Mouse (Mus musculus) neural tube, embryonic 11.5 days (tissue): ENCODE data around the gene Fes. TPM values are rescaled to one million over a fixed set of nuclear protein-coding genes. Genes with fewer than 3 reads are reported as not detected.

Source experiments
- ATAC-seq: fragments of 200-750 bp; cut with Nextera tagmentation; 2 replicates; pipeline ENCODE4 v1.8.0; 2017; ENCODE audit warnings: moderate number of reproducible peaks, mild to moderate bottlenecking, moderate TSS enrichment, moderate library complexity; ENCODE audit not compliant: insufficient read depth, low FRiP score, low TSS enrichment
- DNase-seq: peaks from one replicate; pipeline ENCODE4 v3.0.0-alpha.2; 2015; ENCODE audit warnings: low spot score
- H3K27ac ChIP-seq: fragments of 300-500 bp; sonication (generic); 2 replicates; pipeline ENCODE4 v1.5.1; 2014; ENCODE audit warnings: low read depth, mild to moderate bottlenecking, low read length
- H3K27me3 ChIP-seq: fragments of 300-500 bp; sonication (generic); 2 replicates; pipeline ENCODE4 v1.6.1; 2014; ENCODE audit warnings: mild to moderate bottlenecking, low read length, mixed read lengths; ENCODE audit not compliant: control insufficient read depth, insufficient read depth
- H3K36me3 ChIP-seq: fragments of 300-500 bp; sonication (generic); 2 replicates; pipeline ENCODE4 v1.6.1; 2014; ENCODE audit warnings: mild to moderate bottlenecking, low read length, moderate library complexity, mixed read lengths; ENCODE audit not compliant: control insufficient read depth, insufficient read depth
- H3K4me1 ChIP-seq: fragments of 300-500 bp; sonication (generic); 2 replicates; pipeline ENCODE4 v1.6.1; 2014; ENCODE audit warnings: low read length, mixed read lengths; ENCODE audit not compliant: control insufficient read depth, insufficient read depth
- H3K4me2 ChIP-seq: fragments of 300-500 bp; sonication (generic); 2 replicates; pipeline ENCODE4 v1.6.1; 2014; ENCODE audit warnings: low read depth, mild to moderate bottlenecking, moderate library complexity
- H3K4me3 ChIP-seq: fragments of 300-500 bp; sonication (generic); 2 replicates; pipeline ENCODE4 v1.5.1; 2014; ENCODE audit warnings: low read depth, low read length
- H3K9ac ChIP-seq: fragments of 300-500 bp; sonication (generic); 2 replicates; pipeline ENCODE4 v1.6.1; 2014; ENCODE audit warnings: mild to moderate bottlenecking, low read length
- H3K9me3 ChIP-seq: fragments of 300-500 bp; sonication (generic); 2 replicates; pipeline ENCODE4 v1.6.1; 2016; ENCODE audit warnings: low read length; ENCODE audit not compliant: control insufficient read depth
- WGBS: fragments of 180-500 bp; shearing (Covaris S2); extraction: QIAGEN DNeasy Blood & Tissue Kit; methylation state at CpG from one replicate; pipeline ENCODE4 v1.1.7; 2014; 5-methylcytosine and 5-hydroxymethylcytosine counted together
- polyA plus RNA-seq: library from polyadenylated mRNA; unstranded; fragments of >200 nt; fragmentation: Nextera tagmentation; extraction: Ambion mirVana; gene quantifications from 2 replicates; pipeline ENCODE4 v1.2.1, GENCODE M21; 2014

Gene Fes
- polyA plus RNA-seq, 1 experiment from 2014 or later: 7.1 TPM

DNA sequence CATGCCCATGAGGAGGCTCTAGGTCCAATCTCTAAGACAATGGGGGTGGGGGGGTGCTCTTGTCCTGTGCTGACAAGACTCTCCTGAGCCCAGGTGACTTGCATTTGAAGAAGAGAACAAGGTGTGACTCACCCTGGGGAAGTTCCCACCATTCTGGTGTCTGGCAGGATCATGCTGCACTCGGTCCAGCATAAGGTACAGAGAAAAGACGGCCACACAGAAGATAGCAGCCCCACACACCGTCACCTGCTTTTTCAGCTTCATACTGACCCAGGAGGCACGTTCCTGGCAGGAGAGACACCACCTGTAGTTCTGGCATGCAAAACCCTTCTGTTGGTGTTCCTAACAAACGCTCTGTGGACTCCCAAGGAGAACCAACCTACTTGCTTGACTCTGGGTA is 18.3 kb downstream of the Fes start:
- peaks cover 11% of the 10 kb centered on the region; the same call in 1 of the 2 replicates for H3K4me1 ChIP-seq
- no peak overlapping the region for H3K4me3 ChIP-seq
- no peak for ATAC-seq
- no peak for DNase-seq
- peaks cover 11% of the 10 kb centered on the region; the same call in 1 of the 2 replicates for H3K36me3 ChIP-seq
- WGBS: 82% methylated on average over 5 of the region's 5 CpGs
- no peak overlapping the region; the same call in 1 of the 2 replicates for H3K4me2 ChIP-seq
- H3K9ac ChIP-seq: no peak overlapping the region
- no peaks in the 10 kb centered on the region for H3K9me3 ChIP-seq
- H3K27ac ChIP-seq: no peak overlapping the region
- no peaks in the 10 kb centered on the region for H3K27me3 ChIP-seq

DNA sequence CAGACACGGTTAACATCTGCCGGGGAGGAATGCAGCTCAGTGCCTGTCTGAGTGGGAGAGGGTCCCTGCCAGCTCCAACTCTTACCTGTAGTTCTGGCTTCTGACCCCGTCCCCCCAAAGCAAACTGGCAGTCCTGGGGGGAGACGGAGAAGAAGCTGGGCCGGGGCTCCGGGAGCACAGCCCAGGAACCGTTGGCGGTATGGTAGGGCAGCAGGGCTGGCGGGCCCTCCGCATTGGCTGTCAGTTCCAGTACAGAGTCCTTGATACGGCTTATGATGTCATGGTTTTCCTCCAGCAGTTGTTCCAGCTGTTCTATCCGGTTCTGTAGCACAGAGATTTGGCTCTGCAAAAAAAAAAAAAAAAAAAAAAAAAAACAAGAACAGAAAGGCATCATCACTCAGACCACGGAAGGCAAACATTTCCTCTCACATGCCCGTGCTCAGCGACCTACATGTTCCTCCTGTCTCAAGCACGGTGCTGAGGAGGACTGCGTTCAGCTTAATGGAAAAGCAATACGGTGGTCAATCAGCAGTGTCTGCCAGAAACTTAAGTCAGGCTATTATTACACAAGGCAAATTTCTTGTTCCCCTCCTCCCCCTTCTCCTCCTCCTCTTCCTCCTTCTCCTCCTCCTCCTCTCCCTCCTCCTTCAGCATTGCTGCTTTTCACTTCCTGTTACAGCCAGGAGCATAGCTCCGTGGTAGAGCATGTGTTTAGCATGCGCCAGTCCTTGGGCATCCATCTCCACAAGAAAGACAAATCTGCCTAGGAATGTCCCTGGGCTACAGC is 18.9 kb downstream of the Fes start:
- H3K4me2 ChIP-seq: no peak overlapping the region
- H3K4me3 ChIP-seq: no peak overlapping the region
- no peak for DNase-seq
- H3K36me3 ChIP-seq: peaks cover 11% of the 10 kb centered on the region; the same call in 1 of the 2 replicates
- no peak for ATAC-seq
- no peak overlapping the region for H3K27ac ChIP-seq
- H3K9me3 ChIP-seq: no peaks in the 10 kb centered on the region
- no peaks in the 10 kb centered on the region for H3K27me3 ChIP-seq
- H3K4me1 ChIP-seq: peaks cover 11% of the 10 kb centered on the region; the same call in 1 of the 2 replicates
- no peak overlapping the region for H3K9ac ChIP-seq
- WGBS: 87% methylated on average over 20 of the region's 20 CpGs

DNA sequence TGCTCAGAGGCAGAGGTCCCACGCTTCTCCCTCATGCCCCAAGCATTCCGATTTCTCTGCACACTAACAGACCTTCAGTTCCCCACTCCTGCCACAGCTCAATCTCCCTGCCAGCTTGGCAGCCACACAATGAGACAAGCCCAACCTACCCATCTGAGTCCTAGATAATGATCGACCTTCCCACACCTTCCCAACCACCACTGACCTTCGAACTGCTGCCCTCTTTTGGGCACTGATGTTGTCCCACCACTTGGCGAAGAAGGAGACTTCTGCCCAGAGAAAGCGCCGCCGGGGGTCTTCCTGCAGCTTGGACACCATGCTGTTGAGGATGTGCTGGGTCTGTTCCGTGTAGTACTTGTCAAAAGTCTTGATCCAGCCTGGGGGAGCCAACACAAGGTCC is 19.7 kb downstream of the Fes start:
- Histone ChIP-seq H3K36me3 (peaks cover 15% of the 10 kb centered on the region; the same call in 1 of the 2 replicates), H3K4me1 (peaks cover 11% of the 10 kb centered on the region; the same call in 1 of the 2 replicates), H3K27me3 (no peaks in the 10 kb centered on the region), H3K27ac (no peak overlapping the region), H3K4me2 (no peak overlapping the region), H3K9ac (no peak overlapping the region), H3K9me3 (no peaks in the 10 kb centered on the region), H3K4me3 (no peak overlapping the region)
- DNase-seq: no peak
- 89% methylated on average over 9 of the region's 9 CpGs for WGBS
- no peak for ATAC-seq

DNA sequence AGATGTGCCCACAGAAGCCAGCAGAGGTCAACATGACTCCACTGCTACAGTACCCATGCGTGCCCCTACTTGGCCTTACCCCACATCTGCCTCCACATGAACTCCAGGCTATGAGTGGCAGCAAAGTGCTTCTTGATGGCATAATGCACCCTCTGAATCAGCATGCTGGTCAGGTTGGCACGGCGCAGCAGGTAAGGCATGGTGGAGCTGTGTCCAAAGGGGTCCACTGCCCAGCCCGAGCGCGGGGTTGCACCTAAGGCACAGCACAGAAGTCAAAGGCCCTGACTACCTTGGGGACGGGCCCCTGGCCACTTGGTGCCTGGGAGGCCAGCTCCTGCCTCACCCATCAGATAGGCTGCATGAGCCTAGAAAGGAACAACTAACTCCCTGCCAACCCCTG is 20.5 kb downstream of the Fes start:
- Histone ChIP-seq H3K27me3 (no peaks in the 10 kb centered on the region), H3K4me1 (peaks cover 11% of the 10 kb centered on the region; the same call in 1 of the 2 replicates), H3K9me3 (no peaks in the 10 kb centered on the region), H3K27ac (no peak overlapping the region), H3K36me3 (peaks cover 20% of the 10 kb centered on the region), H3K9ac (no peak overlapping the region), H3K4me2 (no peak overlapping the region), H3K4me3 (no peak overlapping the region)
- no peak for DNase-seq
- 97% methylated on average over 7 of the region's 7 CpGs for WGBS
- ATAC-seq: no peak

DNA sequence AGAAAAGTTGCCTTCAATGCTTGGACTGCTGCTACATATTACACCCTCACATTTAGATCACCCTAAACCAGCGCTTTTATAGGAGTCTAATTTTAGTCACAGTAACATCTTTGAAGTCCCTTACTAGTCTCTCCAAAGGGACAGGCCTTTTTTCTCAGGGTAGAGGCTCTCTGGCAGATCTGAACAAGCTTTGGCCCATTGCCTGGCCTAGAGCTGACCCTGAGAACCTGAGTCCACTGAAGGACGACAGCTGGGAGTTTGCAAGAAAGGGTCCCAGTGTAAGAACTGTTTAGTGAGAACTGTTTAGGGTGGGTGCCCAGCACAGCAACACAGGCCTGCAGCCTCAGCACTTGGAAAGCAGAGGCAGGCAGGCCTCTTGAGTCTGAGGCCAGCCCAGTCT is 22.0 kb downstream of the Fes start:
- H3K27me3 ChIP-seq: no peaks in the 10 kb centered on the region
- no peak overlapping the region for H3K27ac ChIP-seq
- H3K9me3 ChIP-seq: no peaks in the 10 kb centered on the region
- ATAC-seq (no peak), DNase-seq (no peak)
- no peak overlapping the region for H3K4me2 ChIP-seq
- H3K4me3 ChIP-seq: no peak overlapping the region
- 88% methylated on average over 2 of the region's 2 CpGs for WGBS
- peaks cover 11% of the 10 kb centered on the region; the same call in 1 of the 2 replicates for H3K4me1 ChIP-seq
- H3K9ac ChIP-seq: no peak overlapping the region
- peaks cover 22% of the 10 kb centered on the region for H3K36me3 ChIP-seq

DNA sequence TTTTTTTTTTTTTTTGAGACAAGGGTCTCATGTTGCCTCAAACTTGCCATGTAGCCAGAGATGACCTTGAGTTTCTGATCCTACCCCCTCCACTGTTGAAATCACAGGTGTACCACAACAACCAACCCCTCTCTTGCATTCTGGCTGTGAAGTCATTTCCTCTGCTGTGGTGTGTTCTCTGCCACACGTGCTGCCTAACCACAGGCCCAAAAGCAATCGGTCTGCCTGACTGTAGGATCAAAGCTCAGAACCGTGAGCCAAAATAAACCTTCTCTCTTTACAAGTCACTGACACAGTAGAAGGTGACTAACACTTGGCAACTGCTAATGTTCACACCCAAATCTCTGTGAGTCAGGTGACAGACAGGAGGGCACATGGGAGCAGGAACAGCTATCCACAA is 27.3 kb downstream of the Fes start:
- Histone ChIP-seq H3K36me3 (peaks cover 15% of the 10 kb centered on the region), H3K9me3 (no peaks in the 10 kb centered on the region), H3K4me2 (no peak overlapping the region), H3K4me3 (no peak overlapping the region), H3K27ac (no peak overlapping the region), H3K4me1 (0 out of 2 replicates have a peak, but pooled peaks cover 5% of the 10 kb centered on the region), H3K27me3 (no peaks in the 10 kb centered on the region), H3K9ac (no peak overlapping the region)
- 73% methylated on average over 3 of the region's 3 CpGs for WGBS
- DNase-seq (no peak), ATAC-seq (no peak)

DNA sequence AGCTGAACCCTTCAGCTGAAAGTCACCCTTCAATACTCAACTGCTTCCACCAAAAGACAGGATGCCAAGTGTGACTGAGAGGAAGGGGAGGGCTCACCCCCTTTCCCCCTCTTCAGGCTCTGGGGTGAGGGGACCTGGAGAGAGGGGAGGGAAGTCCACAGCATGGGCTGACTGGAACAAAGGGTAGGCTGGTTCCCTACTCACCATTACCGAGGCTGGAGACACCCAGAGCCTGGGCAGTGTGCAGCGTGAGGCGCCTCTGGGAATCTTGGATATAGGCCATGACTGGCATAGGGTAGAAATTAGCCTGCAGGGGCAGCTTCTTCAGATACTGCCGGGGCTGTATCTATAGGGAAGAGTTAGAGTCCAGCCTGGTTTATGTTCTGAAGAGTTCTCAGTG is 29.7 kb downstream of the Fes start:
- Histone ChIP-seq H3K9ac (no peak overlapping the region), H3K36me3 (peaks cover 12% of the 10 kb centered on the region), H3K9me3 (no peaks in the 10 kb centered on the region), H3K27me3 (no peaks in the 10 kb centered on the region), H3K4me3 (no peak overlapping the region), H3K27ac (no peak overlapping the region), H3K4me1 (0 out of 2 replicates have a peak, but pooled peaks cover 5% of the 10 kb centered on the region), H3K4me2 (no peak overlapping the region)
- 82% methylated on average over 4 of the region's 4 CpGs for WGBS
- DNase-seq: no peak
- no peak for ATAC-seq

DNA sequence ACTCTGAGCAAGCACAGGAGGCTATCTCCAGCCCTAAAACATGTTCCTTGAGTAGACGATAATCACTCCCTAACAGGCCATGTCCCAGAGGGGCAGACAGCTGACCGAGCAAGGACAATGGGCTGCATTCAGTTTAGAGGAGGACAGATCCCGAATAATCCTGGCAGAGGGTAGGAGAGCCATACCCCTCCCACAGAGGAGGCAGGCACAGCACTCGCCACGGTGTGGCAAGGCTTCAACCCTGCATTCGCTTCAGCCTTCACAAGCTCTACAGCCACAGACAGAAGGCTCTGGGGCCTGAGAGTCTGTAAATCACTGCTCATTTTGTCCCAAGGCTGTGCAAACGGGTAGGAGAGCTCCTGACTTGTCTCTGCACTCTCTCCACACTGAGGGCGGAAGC is 30.6 kb downstream of the Fes start:
- peak overlapping the region; percentile 24; the same call in 1 of the 2 replicates for H3K27ac ChIP-seq
- peak overlapping the region; percentile 3; the same call in 1 of the 2 replicates for H3K9ac ChIP-seq
- ATAC-seq (0 out of 2 replicates have a peak, but pooled peaks have one; percentile 38), DNase-seq (peak; percentile 59)
- 38% methylated on average over 8 of the region's 8 CpGs for WGBS
- no peak overlapping the region for H3K4me2 ChIP-seq
- H3K9me3 ChIP-seq: no peaks in the 10 kb centered on the region
- H3K27me3 ChIP-seq: no peaks in the 10 kb centered on the region
- no peak overlapping the region for H3K4me3 ChIP-seq
- H3K4me1 ChIP-seq: 0 out of 2 replicates have a peak, but pooled peaks cover 5% of the 10 kb centered on the region
- peaks cover 11% of the 10 kb centered on the region for H3K36me3 ChIP-seq

DNA sequence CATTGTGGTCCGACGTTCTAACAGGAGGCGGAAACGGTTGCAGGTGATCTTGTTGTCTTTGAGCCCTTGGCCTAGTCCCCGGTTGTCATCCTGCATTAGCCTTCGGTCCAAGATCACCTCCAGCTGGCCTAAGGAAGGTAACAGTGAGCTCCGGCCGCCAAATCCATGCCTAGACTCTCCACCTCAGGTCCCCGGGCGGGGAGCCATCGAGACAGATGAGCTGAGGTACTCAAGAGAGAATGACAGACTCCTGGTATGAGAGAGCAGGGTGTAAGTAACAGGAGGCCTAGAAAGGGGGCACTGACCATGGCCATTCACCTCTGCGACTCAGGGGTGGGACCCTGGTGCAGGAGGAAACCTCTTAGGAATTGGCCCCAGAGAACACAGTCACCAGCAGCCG is 31.4 kb downstream of the Fes start:
- H3K27ac ChIP-seq: no peak overlapping the region
- no peak overlapping the region for H3K9ac ChIP-seq
- 90% methylated on average over 13 of the region's 13 CpGs for WGBS
- H3K27me3 ChIP-seq: no peaks in the 10 kb centered on the region
- ATAC-seq (no peak), DNase-seq (no peak)
- peaks cover 11% of the 10 kb centered on the region for H3K36me3 ChIP-seq
- H3K4me3 ChIP-seq: no peak overlapping the region
- no peak overlapping the region for H3K4me2 ChIP-seq
- no peaks in the 10 kb centered on the region for H3K9me3 ChIP-seq
- H3K4me1 ChIP-seq: 0 out of 2 replicates have a peak, but pooled peaks cover 5% of the 10 kb centered on the region
